24 mouse cellular contexts compared by ENCODE assay signal in the genomic region with DNA sequence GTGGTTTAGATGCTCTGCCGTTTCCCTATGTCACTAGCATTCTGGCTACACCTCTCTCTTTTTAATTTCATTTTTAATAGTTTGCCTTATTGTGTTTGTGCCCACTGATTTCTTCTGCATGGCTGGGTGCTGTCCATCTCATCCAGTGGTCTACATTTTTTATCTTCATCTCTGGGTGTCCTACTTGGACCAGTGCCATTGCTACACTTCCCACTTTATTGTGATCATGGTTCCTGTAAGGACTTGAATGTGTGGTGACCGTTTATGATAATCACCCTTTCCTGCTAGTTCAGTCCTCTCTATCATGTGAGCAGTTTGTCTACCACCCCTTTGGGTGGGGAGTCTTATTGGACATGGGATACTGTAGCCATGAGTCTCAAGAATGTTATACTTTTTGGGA. TPM values are rescaled to one million over a fixed set of nuclear protein-coding genes. Genes with fewer than 3 reads are reported as not detected.
DNase-seq lines count a peak whose midpoint lies in the region; ATAC-seq lines count a peak whose summit lies in the region.
"Had no signal": no experiment of that assay in that cellular context is flagged by ENCODE, and none has a peak within 500 bp of the region (broad histone marks: within the 10 kb centered on the region; RNA-seq: fewer than 3 reads in every experiment).

No protein-coding gene starts in this region.

- no peaks in the 10 kb centered on the region for H3K27me3 ChIP-seq in hindbrain, embryonic 14.5 days (ENCODE audit: control insufficient read depth, insufficient read depth, low read length)
- H3K27me3 ChIP-seq: CH12.LX, Patski had no signal

- DNase-seq in retina, postnatal 1 day = peak; percentile 55
- DNase-seq in retina, embryonic 14.5 days (ENCODE audit: low spot score) = no peak
- DNase-seq in Muller cell, postnatal 12 days (ENCODE audit: inconsistent ontology term) = peak; percentile 51
- no peak for DNase-seq in hindbrain, embryonic 14.5 days (ENCODE audit: low spot score)
- DNase-seq in spleen, postnatal 10 days (ENCODE audit: low spot score in 2 of 2) = no peak
- DNase-seq: adrenal gland, adult 2 months; adrenal gland, adult 8-10 months; adrenal gland, postnatal 10 days; adrenal gland, postnatal 14 days; adrenal gland, postnatal 25 days; adrenal gland, postnatal 36 days; B cell, adult 2 months; cerebellum, adult 11 months; cerebellum, adult 11-12 months; cerebellum, adult 18-20 months; cerebellum, adult 2 months; cerebellum, adult 8-10 months had no signal

- peaks cover 8% of the 10 kb centered on the region for H3K4me1 ChIP-seq in brown adipose tissue, adult 24 weeks (ENCODE audit: control insufficient read depth, insufficient read depth, insufficient read length, low read length)
- H3K4me1 ChIP-seq in hindbrain, embryonic 14.5 days (replicated peaks; ENCODE audit: control insufficient read depth, insufficient read depth, low read length) = peaks cover 11% of the 10 kb centered on the region; the same call in 1 of the 2 replicates

- H3K9me3 ChIP-seq in hindbrain, embryonic 14.5 days (ENCODE audit: control insufficient read depth, low read length) = no peaks in the 10 kb centered on the region
- H3K9me3 ChIP-seq: G1E had no signal

- no peak overlapping the region for H3K9ac ChIP-seq in hindbrain, embryonic 14.5 days

- 89% methylated on average over 2 of the region's 2 CpGs for WGBS in hindbrain, embryonic 14.5 days

- ATAC-seq in hindbrain, embryonic 14.5 days (ENCODE audit: low FRiP score) = no peak
- ATAC-seq: Patski had no signal

- H3K36me3 ChIP-seq in hindbrain, embryonic 14.5 days (replicated peaks; ENCODE audit: control insufficient read depth, insufficient read depth) = no peaks in the 10 kb centered on the region
- H3K36me3 ChIP-seq: G1E had no signal

- no peak overlapping the region for H3K4me2 ChIP-seq in hindbrain, embryonic 14.5 days (replicated peaks)

- H3K27ac ChIP-seq in brown adipose tissue, adult 24 weeks (replicated peaks; ENCODE audit: low read depth, low read length) = 0 out of 2 replicates have a peak overlapping the region, but pooled peaks have one; percentile 14
- H3K27ac ChIP-seq in hindbrain, embryonic 14.5 days = no peak overlapping the region

- H3K4me3 ChIP-seq in brown adipose tissue, adult 24 weeks (ENCODE audit: insufficient read depth, low read depth, low read length) = no peak overlapping the region
- H3K4me3 ChIP-seq in hindbrain, embryonic 14.5 days (replicated peaks; ENCODE audit: low read length) = no peak overlapping the region

RNA-seq across cellular contexts. Expression of gene Spp2, which starts 43.0 kb away (rescaled TPM):
- not detected in 2 replicates for polyA plus RNA-seq in brown adipose tissue, adult 24 weeks (2012; ENCODE audit: insufficient read depth, insufficient read length, missing spikeins)
- polyA plus RNA-seq in hindbrain, embryonic 14.5 days (2014; fragmentation: Nextera tagmentation; extraction: Ambion mirVana) = 0.64 TPM in 1 of 2 replicates, not detected in the other
- polyA plus RNA-seq: activated CD4-positive, CD25-positive, alpha-beta regulatory T cell, adult 4 months; C2C12; CD4-positive, CD25-positive, alpha-beta regulatory T cell, adult 4 months; G1E had no signal

Comparison
In these comparisons a context has a peak if more than half of its experiments do, and no peak if none do; other contexts are left out.
1. DNase-seq: peak in retina, postnatal 1 day (single experiment) and Muller cell, postnatal 12 days (single experiment); none in retina, embryonic 14.5 days (single experiment), hindbrain, embryonic 14.5 days (single experiment) and spleen, postnatal 10 days (0 of 2).